Mouse (Mus musculus) megakaryocyte-erythroid progenitor cell, adult 5-6 weeks (primary cell): ENCODE measurements around the gene S100a8. TPM values are rescaled to one million over a fixed set of nuclear protein-coding genes. Genes with fewer than 3 reads are reported as not detected.

ENCODE experiments used
- ATAC-seq: replicated peaks from 2 replicates; pipeline ENCODE4 v1.8.0; 2016; ENCODE audit warnings: mild to moderate bottlenecking, inconsistent platforms; ENCODE audit not compliant: severe bottlenecking, poor library complexity, low FRiP score, low TSS enrichment
- total RNA-seq, 2 experiments: library from RNA; stranded (forward) in 1 of 2; stranded (reverse) in 1 of 2; fragments of 200-1000, 215-1000 nt in 1 of 2; fragments of >200 nt in 1 of 2; fragmentation: Nextera tagmentation in 1 of 2; gene quantifications; 2 replicates each; pipeline ENCODE4 v1.2.3; 2014 to 2017

The S100a8 gene
- total RNA-seq, 2 experiments from 2014 or later = 8.8 to 207 TPM

GRCm38 (mm10) chr3:90659364-90660044 is 9.3 kb upstream of the S100a8 start:
- no peak for ATAC-seq

DNA sequence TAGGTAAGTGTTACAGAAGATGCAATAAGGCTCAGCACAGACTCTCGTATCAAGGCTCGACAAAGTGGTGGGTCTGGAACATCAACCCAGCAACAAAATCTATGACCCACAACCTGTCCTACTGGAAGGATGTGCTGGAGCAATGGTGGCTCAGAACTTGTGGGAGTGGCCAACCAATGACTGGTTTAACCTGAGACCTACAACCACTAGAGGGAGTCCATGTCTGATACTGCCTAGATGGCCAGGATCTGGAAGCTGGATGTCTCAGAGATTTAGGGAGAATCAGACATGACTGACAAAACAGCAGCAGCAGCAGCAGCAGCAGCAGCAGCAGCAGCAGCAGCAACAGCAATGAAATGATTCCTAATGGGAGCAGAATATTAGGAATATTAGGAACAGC is 4.6 kb upstream of the S100a8 start:
- ATAC-seq = peak; percentile 65

GRCm38 (mm10) chr3:90678656-90679055 is 9.9 kb downstream of the S100a8 start:
- ATAC-seq = no peak

- no peak for ATAC-seq
Measured at GRCm38 (mm10) chr3:90683929-90684328, 15.2 kb downstream of the S100a8 start.

DNA sequence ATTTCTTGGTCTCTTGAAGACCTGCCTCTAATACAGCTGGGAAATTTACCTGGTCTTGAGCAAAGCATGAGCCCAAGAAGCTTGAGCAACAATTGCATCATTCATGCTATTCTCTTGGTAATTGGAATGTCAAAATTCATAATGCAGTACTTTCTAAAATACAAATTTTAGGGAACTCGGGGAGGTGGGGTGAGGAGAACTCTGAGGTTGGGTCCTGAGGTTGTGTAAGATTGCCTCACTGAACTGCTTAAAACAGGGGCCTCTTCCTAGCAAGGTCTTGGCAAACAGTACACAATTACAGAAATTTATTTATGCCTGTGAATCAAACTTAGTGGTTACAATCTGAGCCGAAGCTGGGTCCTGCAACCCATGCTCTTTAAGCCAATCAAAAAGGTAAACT is 18.1 kb downstream of the S100a8 start:
- ATAC-seq = no peak

DNA sequence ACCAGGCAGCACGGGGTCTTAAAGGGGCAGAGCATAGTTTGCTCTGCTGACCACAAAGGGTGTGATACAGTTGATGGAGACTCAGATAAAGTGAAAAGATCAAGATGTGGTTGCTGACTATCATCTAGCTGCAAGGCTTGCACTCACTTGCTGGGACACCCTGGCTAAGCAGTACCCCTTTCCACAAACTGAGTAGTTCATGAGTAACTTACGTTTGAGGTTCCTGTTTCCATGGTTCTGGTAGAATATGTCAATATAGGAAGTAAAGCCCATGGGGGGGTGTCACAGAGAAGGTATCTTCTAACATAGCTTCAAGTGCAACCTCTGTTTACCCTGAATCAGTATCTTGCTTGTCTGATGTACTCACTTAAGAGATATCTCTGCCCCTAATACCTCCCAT is 24.7 kb downstream of the S100a8 start:
- no peak for ATAC-seq

GRCm38 (mm10) chr3:90695613-90696012 is 26.8 kb downstream of the S100a8 start, which contains the start of gene S100a9:
TSS of gene S100a9 (minus strand) at chr3:90695721.
- no peak for ATAC-seq

GRCm38 (mm10) chr3:90702244-90702643 is 33.5 kb downstream of the S100a8 start:
- no peak for ATAC-seq

- ATAC-seq = peak; percentile 66
Measured at GRCm38 (mm10) chr3:90708523-90709202, 39.9 kb downstream of the S100a8 start.

- peak; percentile 99 for ATAC-seq
Measured at GRCm38 (mm10) chr3:90709591-90710460, 41.0 kb downstream of the S100a8 start.

Other genes starting within 250 kb of the S100a8 start
- 39.0 and 39.3 TPM in 2 replicates for gene Ints3, start 235.4 kb upstream of the S100a8 start, total RNA-seq (2014; fragmentation: Nextera tagmentation)
- 16.4 and 23.2 TPM in 2 replicates for gene Ints3, start 235.4 kb upstream of the S100a8 start, total RNA-seq (2017)
- gene Npr1, start 203.1 kb upstream of the S100a8 start, total RNA-seq (2014; fragmentation: Nextera tagmentation) = 0.22 TPM in 1 of 2 replicates, not detected in the other
- not detected in 2 replicates for gene Npr1, start 203.1 kb upstream of the S100a8 start, total RNA-seq (2017)
- gene Ilf2, start 192.9 kb upstream of the S100a8 start, total RNA-seq (2014; fragmentation: Nextera tagmentation) = 113 and 117 TPM in 2 replicates
- gene Ilf2, start 192.9 kb upstream of the S100a8 start, total RNA-seq (2017) = 236 and 240 TPM in 2 replicates
- gene Snapin, start 177.9 kb upstream of the S100a8 start, total RNA-seq (2014; fragmentation: Nextera tagmentation) = 37.0 and 38.1 TPM in 2 replicates
- gene Snapin, start 177.9 kb upstream of the S100a8 start, total RNA-seq (2017) = 19.5 and 48.6 TPM in 2 replicates
- 122 and 154 TPM in 2 replicates for gene Chtop, start 159.5 kb upstream of the S100a8 start, total RNA-seq (2014; fragmentation: Nextera tagmentation)
- gene Chtop, start 159.5 kb upstream of the S100a8 start, total RNA-seq (2017) = 118 and 119 TPM in 2 replicates
- 27.2 and 33.2 TPM in 2 replicates for gene S100a1, start 154.6 kb upstream of the S100a8 start, total RNA-seq (2014; fragmentation: Nextera tagmentation)
- gene S100a1, start 154.6 kb upstream of the S100a8 start, total RNA-seq (2017) = 55.0 and 57.4 TPM in 2 replicates
- 14.8 and 33.6 TPM in 2 replicates for gene S100a13, start 154.5 kb upstream of the S100a8 start, total RNA-seq (2014; fragmentation: Nextera tagmentation)
- gene S100a13, start 154.5 kb upstream of the S100a8 start, total RNA-seq (2017) = 36.2 and 58.0 TPM in 2 replicates
- not detected in 2 replicates for gene S100a14, start 142.1 kb upstream of the S100a8 start, total RNA-seq (2014; fragmentation: Nextera tagmentation)
- gene S100a14, start 142.1 kb upstream of the S100a8 start, total RNA-seq (2017) = 4.1 TPM in 1 of 2 replicates, not detected in the other
- gene S100a16, start 131.7 kb upstream of the S100a8 start, total RNA-seq (2014; fragmentation: Nextera tagmentation) = not detected in 2 replicates
- gene S100a16, start 131.7 kb upstream of the S100a8 start, total RNA-seq (2017) = not detected in 2 replicates
- not detected in 2 replicates for gene S100a3, start 108.4 kb upstream of the S100a8 start, total RNA-seq (2014; fragmentation: Nextera tagmentation)
- not detected in 2 replicates for gene S100a3, start 108.4 kb upstream of the S100a8 start, total RNA-seq (2017)
- not detected in 2 replicates for gene S100a2, start 78.7 kb upstream of the S100a8 start, total RNA-seq (2014; fragmentation: Nextera tagmentation)
- gene S100a2, start 78.7 kb upstream of the S100a8 start, total RNA-seq (2017) = not detected in 2 replicates
- gene Gm42674, start 67.1 kb upstream of the S100a8 start, total RNA-seq (2014; fragmentation: Nextera tagmentation) = not detected in 2 replicates
- not detected in 2 replicates for gene Gm42674, start 67.1 kb upstream of the S100a8 start, total RNA-seq (2017)
- gene S100a4, start 65.2 kb upstream of the S100a8 start, total RNA-seq (2014; fragmentation: Nextera tagmentation) = 3.8 TPM in 1 of 2 replicates, not detected in the other
- gene S100a4, start 65.2 kb upstream of the S100a8 start, total RNA-seq (2017) = 6.7 and 23.6 TPM in 2 replicates
- gene S100a5, start 60.5 kb upstream of the S100a8 start, total RNA-seq (2014; fragmentation: Nextera tagmentation) = not detected in 2 replicates
- gene S100a5, start 60.5 kb upstream of the S100a8 start, total RNA-seq (2017) = not detected in 2 replicates
- 2.0 and 21.9 TPM in 2 replicates for gene S100a6, start 56.1 kb upstream of the S100a8 start, total RNA-seq (2014; fragmentation: Nextera tagmentation)
- gene S100a6, start 56.1 kb upstream of the S100a8 start, total RNA-seq (2017) = 0.94 TPM in 1 of 2 replicates, not detected in the other
- not detected in 2 replicates for gene S100a7a, start 15.0 kb upstream of the S100a8 start, total RNA-seq (2014; fragmentation: Nextera tagmentation)
- not detected in 2 replicates for gene S100a7a, start 15.0 kb upstream of the S100a8 start, total RNA-seq (2017)
- 1.1 and 1,636 TPM in 2 replicates for gene S100a9, start 26.7 kb downstream of the S100a8 start, total RNA-seq (2014; fragmentation: Nextera tagmentation)
- 59.5 and 143 TPM in 2 replicates for gene S100a9, start 26.7 kb downstream of the S100a8 start, total RNA-seq (2017)
- gene Pglyrp4, start 57.9 kb downstream of the S100a8 start, total RNA-seq (2014; fragmentation: Nextera tagmentation) = not detected in 2 replicates
- not detected in 2 replicates for gene Pglyrp4, start 57.9 kb downstream of the S100a8 start, total RNA-seq (2017)
- not detected in 2 replicates for gene Gm5849, start 108.9 kb downstream of the S100a8 start, total RNA-seq (2014; fragmentation: Nextera tagmentation)
- not detected in 2 replicates for gene Gm5849, start 108.9 kb downstream of the S100a8 start, total RNA-seq (2017)